Mouse (Mus musculus) CH12.LX (cell line): ENCODE data around the gene Wdr62.

Source experiments
- CTCF ChIP-seq, 2 experiments: IDR thresholded peaks in 1 of 2; conservative IDR thresholded peaks in 1 of 2; 2 replicates each; pipeline ENCODE4 v1.5.1; 2011 to 2012; ENCODE audit warnings: low read depth in 2 of 2, low read length in 2 of 2, improper control_type of control experiment in 1 of 2, inconsistent platforms in 1 of 2, mild to moderate bottlenecking in 1 of 2, moderate library complexity in 1 of 2
- EP300 ChIP-seq: IDR thresholded peaks from 2 replicates; pipeline ENCODE4 v1.6.1; 2011; ENCODE audit warnings: low read length, improper control_type of control experiment
- ETS1 ChIP-seq: conservative IDR thresholded peaks from 2 replicates; pipeline ENCODE4 v1.6.1; 2012; ENCODE audit warnings: low read depth, mild to moderate bottlenecking, inconsistent platforms, low read length, improper control_type of control experiment, moderate library complexity
- MXI1 ChIP-seq: IDR thresholded peaks from 2 replicates; pipeline ENCODE4 v1.6.1; 2011; ENCODE audit warnings: mild to moderate bottlenecking, low read depth, low read length, improper control_type of control experiment
- MYC ChIP-seq: IDR thresholded peaks from 2 replicates; pipeline ENCODE4 v1.6.1; 2011; ENCODE audit warnings: low read depth, mild to moderate bottlenecking, improper control_type of control experiment, low read length
- NELFE ChIP-seq: IDR thresholded peaks from 2 replicates; pipeline ENCODE4 v1.6.1; 2011; ENCODE audit warnings: low read depth, low read length, improper control_type of control experiment
- PAX5 ChIP-seq: IDR thresholded peaks from 2 replicates; pipeline ENCODE4 v1.6.1; 2012; ENCODE audit warnings: low read length, inconsistent platforms, mixed read lengths
- POLR2A ChIP-seq: IDR thresholded peaks from 2 replicates; pipeline ENCODE4 v1.6.1; 2011; ENCODE audit warnings: low read depth, mild to moderate bottlenecking, improper control_type of control experiment, low read length
- POLR2AphosphoS2 ChIP-seq: IDR thresholded peaks from 2 replicates; pipeline ENCODE4 v1.6.1; 2011; ENCODE audit warnings: low read depth, low read length, improper control_type of control experiment
- RAD21 ChIP-seq: IDR thresholded peaks from 2 replicates; pipeline ENCODE4 v1.6.1; 2011; ENCODE audit warnings: low read depth, mild to moderate bottlenecking, low read length, improper control_type of control experiment, moderate library complexity
- TCF12 ChIP-seq: IDR thresholded peaks from 2 replicates; pipeline ENCODE4 v1.6.1; 2014; ENCODE audit warnings: low read depth, mild to moderate bottlenecking, inconsistent platforms, low read length, improper control_type of control experiment
- ZKSCAN1 ChIP-seq: IDR thresholded peaks from 2 replicates; pipeline ENCODE4 v1.6.1; 2012; ENCODE audit warnings: low read depth, inconsistent platforms, low read length, improper control_type of control experiment, borderline replicate concordance
- ZNF384 ChIP-seq: IDR thresholded peaks from 2 replicates; pipeline ENCODE4 v1.6.1; 2012; ENCODE audit warnings: low read depth, low read length, improper control_type of control experiment, inconsistent platforms

- TF ChIP-seq CTCF (conservative IDR thresholded peaks at IDR 0.05 in 1 of 2, IDR thresholded peaks at IDR 0.05 in 1 of 2; ENCODE audit: low read depth in 2 of 2, low read length in 2 of 2) (no peak), POLR2A (no peak), RAD21 (no peak), PAX5 (no peak), NELFE (no peak), ZNF384 (no peak), EP300 (no peak), TCF12 (no peak), MXI1 (no peak), POLR2AphosphoS2 (no peak), ETS1 (no peak), MYC (no peak), ZKSCAN1 (no peak)
Measured at GRCm38 (mm10) chr7:30217277-30217676, 62.9 kb downstream of the Wdr62 start.
